ENCODE assay signal across 9 mouse cellular contexts in genomic region chr4:156034901-156035300, GRCm38 (mm10). TPM values are rescaled to one million over a fixed set of nuclear protein-coding genes. Genes with fewer than 3 reads are reported as not detected.
A peak's percentile ranks its signal among the peaks of the same experiment; 100 is the strongest.
DNase-seq lines count a peak whose midpoint lies in the region; ATAC-seq and TF ChIP-seq lines count a peak whose summit lies in the region.
"Had no signal": no experiment of that assay in that cellular context is flagged by ENCODE, and none has a peak within 500 bp of the region (broad histone marks: within the 10 kb centered on the region; RNA-seq: fewer than 3 reads in every experiment).

No protein-coding gene starts in this region.

- H3K36me3 ChIP-seq in kidney, embryonic 16.5 days (ENCODE audit: insufficient read depth, low read length) = no peaks in the 10 kb centered on the region
- no peaks in the 10 kb centered on the region for H3K36me3 ChIP-seq in embryonic facial prominence, embryonic 14.5 days (ENCODE audit: control insufficient read depth, insufficient read depth, low read length)
- H3K36me3 ChIP-seq in limb, embryonic 14.5 days (ENCODE audit: control insufficient read depth, insufficient read depth, low read length) = no peaks in the 10 kb centered on the region

- peak overlapping the region; percentile 44 for H3K4me2 ChIP-seq in kidney, embryonic 16.5 days (replicated peaks; ENCODE audit: low read depth, low read length)
- peak overlapping the region; percentile 45 for H3K4me2 ChIP-seq in embryonic facial prominence, embryonic 14.5 days (ENCODE audit: low read depth, low read length)
- peak overlapping the region; percentile 31 for H3K4me2 ChIP-seq in limb, embryonic 14.5 days (replicated peaks; ENCODE audit: low read depth, low read length, severe bottlenecking)

- H3K27ac ChIP-seq in kidney, embryonic 16.5 days (ENCODE audit: low read length) = no peak overlapping the region
- no peak overlapping the region for H3K27ac ChIP-seq in embryonic facial prominence, embryonic 14.5 days (replicated peaks; ENCODE audit: low read depth, low read length)
- no peak overlapping the region for H3K27ac ChIP-seq in limb, embryonic 14.5 days (replicated peaks; ENCODE audit: low read depth, low read length)
- H3K27ac ChIP-seq: liver, embryonic 14.5 days had no signal

- peak overlapping the region; percentile 26 for H3K4me3 ChIP-seq in kidney, embryonic 16.5 days (ENCODE audit: low read length)
- peak overlapping the region; percentile 20 for H3K4me3 ChIP-seq in embryonic facial prominence, embryonic 14.5 days (ENCODE audit: low read depth, low read length)
- H3K4me3 ChIP-seq in limb, embryonic 14.5 days (replicated peaks; ENCODE audit: low read length) = peak overlapping the region; percentile 18

- peak overlapping the region; percentile 31; the same call in 1 of the 2 replicates for H3K9ac ChIP-seq in kidney, embryonic 16.5 days (replicated peaks; ENCODE audit: low read length)
- H3K9ac ChIP-seq in embryonic facial prominence, embryonic 14.5 days (ENCODE audit: low read depth, low read length) = peak overlapping the region; percentile 25; the same call in 1 of the 2 replicates
- H3K9ac ChIP-seq in limb, embryonic 14.5 days (ENCODE audit: low read depth, low read length, severe bottlenecking) = no peak overlapping the region
- H3K9ac ChIP-seq: liver, embryonic 14.5 days had no signal

- H3K27me3 ChIP-seq in kidney, embryonic 16.5 days (ENCODE audit: insufficient read depth, low read length) = peaks cover 8% of the 10 kb centered on the region; the same call in 1 of the 2 replicates
- peaks cover 23% of the 10 kb centered on the region for H3K27me3 ChIP-seq in embryonic facial prominence, embryonic 14.5 days (replicated peaks; ENCODE audit: control insufficient read depth, insufficient read depth, low read length)
- peaks cover 24% of the 10 kb centered on the region for H3K27me3 ChIP-seq in limb, embryonic 14.5 days (ENCODE audit: control insufficient read depth, insufficient read depth, low read length)

- no peak for TF ChIP-seq POLR2A in limb, embryonic 14.5 days (IDR thresholded peaks at IDR 0.05; ENCODE audit: borderline replicate concordance, extremely low read depth, insufficient read depth, insufficient read length)

- ATAC-seq in kidney, embryonic 16.5 days (ENCODE audit: low FRiP score, low TSS enrichment) = no peak
- no peak for ATAC-seq in embryonic facial prominence, embryonic 14.5 days (ENCODE audit: low read depth)
- ATAC-seq in limb, embryonic 14.5 days (ENCODE audit: low FRiP score, low read depth) = no peak

- WGBS in kidney, embryonic 16.5 days = 15% methylated on average over 24 of the region's 25 CpGs
- 12% methylated on average over 24 of the region's 25 CpGs for WGBS in embryonic facial prominence, embryonic 14.5 days
- 10% methylated on average over 25 of the region's 25 CpGs for whole genome bisulfite sequencing in limb, embryonic 14.5 days

- no peak for DNase-seq in kidney, postnatal 10 days
- no peak for DNase-seq in embryonic facial prominence, embryonic 14.5 days (ENCODE audit: low spot score)
- no peak for DNase-seq in limb, embryonic 14.5 days (ENCODE audit: low spot score)
- DNase-seq in retina, embryonic 14.5 days (ENCODE audit: low spot score) = peak; percentile 13
- no peak for DNase-seq in adrenal gland, postnatal 14 days
- DNase-seq in urinary bladder, postnatal 10 days (ENCODE audit: low spot score) = no peak
- DNase-seq in kidney, adult 18-20 months = no peak

- peaks cover 34% of the 10 kb centered on the region for H3K4me1 ChIP-seq in kidney, embryonic 16.5 days (ENCODE audit: insufficient read depth, low read length)
- H3K4me1 ChIP-seq in embryonic facial prominence, embryonic 14.5 days (ENCODE audit: control insufficient read depth, insufficient read depth, low read length) = peaks cover 17% of the 10 kb centered on the region
- H3K4me1 ChIP-seq in limb, embryonic 14.5 days (ENCODE audit: control insufficient read depth, insufficient read depth, low read length) = peaks cover 18% of the 10 kb centered on the region

- no peaks in the 10 kb centered on the region for H3K9me3 ChIP-seq in kidney, embryonic 16.5 days (ENCODE audit: low read length)
- no peaks in the 10 kb centered on the region for H3K9me3 ChIP-seq in embryonic facial prominence, embryonic 14.5 days (ENCODE audit: control insufficient read depth, low read length)
- no peaks in the 10 kb centered on the region for H3K9me3 ChIP-seq in limb, embryonic 14.5 days (ENCODE audit: control insufficient read depth, low read length)

RNA-seq across cellular contexts. Expression of gene Tnfrsf18, which starts 8.9 kb away (rescaled TPM):
- polyA plus RNA-seq in kidney, embryonic 16.5 days (2015; fragmentation: Nextera tagmentation; extraction: Ambion mirVana) = 1.3 and 2.5 TPM in 2 replicates
- 2.7 and 3.1 TPM in 2 replicates for polyA plus RNA-seq in embryonic facial prominence, embryonic 14.5 days (2014; fragmentation: Nextera tagmentation; extraction: Ambion mirVana)
- 1.9 TPM in 2 replicates for polyA plus RNA-seq in limb, embryonic 14.5 days (2012; rRNA removed)
- polyA plus RNA-seq in limb, embryonic 14.5 days (2014; fragmentation: Nextera tagmentation; extraction: Ambion mirVana) = 3.7 and 4.7 TPM in 2 replicates
- total RNA-seq in adrenal gland, postnatal 14 days (2021) = 2.4 TPM in 1 of 2 replicates, not detected in the other

RNA-seq across cellular contexts. Expression of gene Tnfrsf4, which starts 21.3 kb away (rescaled TPM):
- 0.90 and 1.2 TPM in 2 replicates for polyA plus RNA-seq in kidney, embryonic 16.5 days (2015; fragmentation: Nextera tagmentation; extraction: Ambion mirVana)
- 0.25 and 0.42 TPM in 2 replicates for polyA plus RNA-seq in embryonic facial prominence, embryonic 14.5 days (2014; fragmentation: Nextera tagmentation; extraction: Ambion mirVana)
- 4.8 and 5.8 TPM in 2 replicates for polyA plus RNA-seq in limb, embryonic 14.5 days (2012; rRNA removed)
- polyA plus RNA-seq in limb, embryonic 14.5 days (2014; fragmentation: Nextera tagmentation; extraction: Ambion mirVana) = 0.58 and 0.65 TPM in 2 replicates
- 0.56 and 3.4 TPM in 2 replicates for total RNA-seq in adrenal gland, postnatal 14 days (2021)

RNA-seq across cellular contexts. Expression of gene Ttll10, which starts 24.3 kb away (rescaled TPM):
- polyA plus RNA-seq in kidney, embryonic 16.5 days (2015; fragmentation: Nextera tagmentation; extraction: Ambion mirVana) = 7.4 and 10.1 TPM in 2 replicates
- polyA plus RNA-seq in embryonic facial prominence, embryonic 14.5 days (2014; fragmentation: Nextera tagmentation; extraction: Ambion mirVana) = 1.2 and 2.8 TPM in 2 replicates
- polyA plus RNA-seq in limb, embryonic 14.5 days (2012; rRNA removed) = 4.0 and 4.2 TPM in 2 replicates
- 2.4 and 2.6 TPM in 2 replicates for polyA plus RNA-seq in limb, embryonic 14.5 days (2014; fragmentation: Nextera tagmentation; extraction: Ambion mirVana)
- total RNA-seq in adrenal gland, postnatal 14 days (2021) = 0.70 TPM in 1 of 2 replicates, not detected in the other

RNA-seq across cellular contexts. Expression of gene Sdf4, which starts 42.2 kb away (rescaled TPM):
- polyA plus RNA-seq in kidney, embryonic 16.5 days (2015; fragmentation: Nextera tagmentation; extraction: Ambion mirVana) = 173 and 182 TPM in 2 replicates
- polyA plus RNA-seq in embryonic facial prominence, embryonic 14.5 days (2014; fragmentation: Nextera tagmentation; extraction: Ambion mirVana) = 164 and 181 TPM in 2 replicates
- polyA plus RNA-seq in limb, embryonic 14.5 days (2012; rRNA removed) = 52.4 and 74.5 TPM in 2 replicates
- 171 TPM in 2 replicates for polyA plus RNA-seq in limb, embryonic 14.5 days (2014; fragmentation: Nextera tagmentation; extraction: Ambion mirVana)
- 209 and 225 TPM in 2 replicates for total RNA-seq in adrenal gland, postnatal 14 days (2021)

RNA-seq across cellular contexts. Expression of gene B3galt6, which starts 42.5 kb away (rescaled TPM):
- 18.0 and 18.7 TPM in 2 replicates for polyA plus RNA-seq in kidney, embryonic 16.5 days (2015; fragmentation: Nextera tagmentation; extraction: Ambion mirVana)
- 14.7 and 17.5 TPM in 2 replicates for polyA plus RNA-seq in embryonic facial prominence, embryonic 14.5 days (2014; fragmentation: Nextera tagmentation; extraction: Ambion mirVana)
- polyA plus RNA-seq in limb, embryonic 14.5 days (2012; rRNA removed) = 11.3 and 15.2 TPM in 2 replicates
- 17.0 and 18.8 TPM in 2 replicates for polyA plus RNA-seq in limb, embryonic 14.5 days (2014; fragmentation: Nextera tagmentation; extraction: Ambion mirVana)
- total RNA-seq in adrenal gland, postnatal 14 days (2021) = 5.8 and 6.5 TPM in 2 replicates
